Mouse (Mus musculus): ENCODE data around the gene Ppp1r1c. TPM values are rescaled to one million over a fixed set of nuclear protein-coding genes. Genes with fewer than 3 reads are reported as not detected.

Ppp1r1c gene
- polyA plus RNA-seq, 2 experiments from 2014 or later = not detected

Other genes starting within 250 kb of the Ppp1r1c start
- gene Itprid2, start 72.4 kb upstream of the Ppp1r1c start, polyA plus RNA-seq (2017; shearing (Covaris generic)) = 1 to 10 TPM; 3.6 to 3.9 TPM